Mouse (Mus musculus): ENCODE measurements around the gene Pdzd2.
"Not testable (repeated sequence)": the region's sequence is repeated elsewhere in the genome, so short reads cannot be mapped to it uniquely, and the experiment has no call there.

The Pdzd2 gene

GRCm38 (mm10) chr15:12377800-12378199 is 361.9 kb downstream of the Pdzd2 start:
- DNase-seq (ENCODE audit: low spot score in 2 of 2): no peak

GRCm38 (mm10) chr15:12376491-12377069 is 363.1 kb downstream of the Pdzd2 start:
- no peak for DNase-seq (ENCODE audit: low spot score in 2 of 2)

- peak; percentile 88 to 89 for DNase-seq (ENCODE audit: low spot score in 2 of 2)
Measured at GRCm38 (mm10) chr15:12375641-12376311, 363.9 kb downstream of the Pdzd2 start.

- DNase-seq (ENCODE audit: low spot score in 2 of 2): no peak
Measured at GRCm38 (mm10) chr15:12374916-12375315, 364.8 kb downstream of the Pdzd2 start.

- no peak for DNase-seq (ENCODE audit: low spot score in 2 of 2)
Measured at GRCm38 (mm10) chr15:12373918-12374317, 365.8 kb downstream of the Pdzd2 start.

- no peak for DNase-seq (ENCODE audit: low spot score in 2 of 2)
Measured at GRCm38 (mm10) chr15:12373496-12373895, 366.2 kb downstream of the Pdzd2 start.

GRCm38 (mm10) chr15:12371183-12371582 is 368.5 kb downstream of the Pdzd2 start:
- DNase-seq (ENCODE audit: low spot score in 2 of 2): peak; percentile 47 to 63

GRCm38 (mm10) chr15:12370096-12370495 is 369.6 kb downstream of the Pdzd2 start:
- DNase-seq (ENCODE audit: low spot score in 2 of 2): no peak

GRCm38 (mm10) chr15:12368850-12369249 is 370.9 kb downstream of the Pdzd2 start:
- no peak for DNase-seq (ENCODE audit: low spot score in 2 of 2)

GRCm38 (mm10) chr15:12368357-12368756 is 371.4 kb downstream of the Pdzd2 start:
- DNase-seq (ENCODE audit: low spot score in 2 of 2): no peak

- DNase-seq (ENCODE audit: low spot score in 2 of 2): peak; percentile 69
Measured at GRCm38 (mm10) chr15:12367306-12368080, 372.2 kb downstream of the Pdzd2 start.

- DNase-seq (ENCODE audit: low spot score in 2 of 2): not testable (repeated sequence)
Measured at GRCm38 (mm10) chr15:12366580-12367305, 373.0 kb downstream of the Pdzd2 start.

GRCm38 (mm10) chr15:12366072-12366469 is 373.7 kb downstream of the Pdzd2 start:
- no peak for DNase-seq (ENCODE audit: low spot score in 2 of 2)

- no peak for DNase-seq (ENCODE audit: low spot score in 2 of 2)
Measured at GRCm38 (mm10) chr15:12365416-12366071, 374.2 kb downstream of the Pdzd2 start.

- no peak for DNase-seq (ENCODE audit: low spot score in 2 of 2)
Measured at GRCm38 (mm10) chr15:12364096-12364495, 375.6 kb downstream of the Pdzd2 start.

- no peak for DNase-seq (ENCODE audit: low spot score in 2 of 2)
Measured at GRCm38 (mm10) chr15:12362701-12363040, 377.1 kb downstream of the Pdzd2 start.

GRCm38 (mm10) chr15:12362001-12362700 is 377.6 kb downstream of the Pdzd2 start:
- no peak for DNase-seq (ENCODE audit: low spot score in 2 of 2)

- DNase-seq (ENCODE audit: low spot score in 2 of 2): no peak
Measured at GRCm38 (mm10) chr15:12360519-12361212, 379.1 kb downstream of the Pdzd2 start.

- no peak for DNase-seq (ENCODE audit: low spot score in 2 of 2)
Measured at GRCm38 (mm10) chr15:12358384-12358783, 381.3 kb downstream of the Pdzd2 start.

GRCm38 (mm10) chr15:12357459-12357858 is 382.3 kb downstream of the Pdzd2 start:
- no peak for DNase-seq (ENCODE audit: low spot score in 2 of 2)

Measured in heart, adult 9 months (tissue).